Mouse (Mus musculus) stomach, embryonic 16.5 days (tissue): ENCODE measurements at regions not wholly inside any gene's neighbourhood (a gene's known extent, or its start where the extent isn't known, plus 50 kb on each side); places are given as distances from the start of the nearest gene placed in this dataset.

ENCODE experiments used
- ATAC-seq: fragments of 200-750 bp; cut with Nextera tagmentation; 2 replicates; pipeline ENCODE4 v1.8.0; 2017; ENCODE audit warnings: moderate number of reproducible peaks, moderate TSS enrichment; ENCODE audit not compliant: insufficient read depth, low FRiP score
- H3K27ac ChIP-seq: fragments of 300-500 bp; sonication (generic); 2 replicates; pipeline ENCODE4 v1.5.1; 2014; ENCODE audit warnings: low read length
- H3K27me3 ChIP-seq: fragments of 300-500 bp; sonication (generic); 2 replicates; pipeline ENCODE4 v1.6.1; 2014; ENCODE audit warnings: low read length, control low read depth, mixed read lengths; ENCODE audit not compliant: control insufficient read depth, insufficient read depth
- H3K36me3 ChIP-seq: fragments of 300-500 bp; sonication (generic); 2 replicates; pipeline ENCODE4 v1.6.1; 2014; ENCODE audit warnings: low read length; ENCODE audit not compliant: control insufficient read depth, insufficient read depth
- H3K4me1 ChIP-seq: fragments of 300-500 bp; sonication (generic); 2 replicates; pipeline ENCODE4 v1.6.1; 2014; ENCODE audit warnings: low read length, control low read depth, mixed read lengths; ENCODE audit not compliant: control insufficient read depth, insufficient read depth
- H3K4me2 ChIP-seq: fragments of 300-500 bp; sonication (generic); 2 replicates; pipeline ENCODE4 v1.6.1; 2014; ENCODE audit warnings: low read depth, low read length, mixed read lengths
- H3K4me3 ChIP-seq: fragments of 300-500 bp; sonication (generic); replicated peaks from 2 replicates; pipeline ENCODE4 v1.5.1; 2014; ENCODE audit warnings: mild to moderate bottlenecking, low read length
- H3K9ac ChIP-seq: fragments of 300-500 bp; sonication (generic); 2 replicates; pipeline ENCODE4 v1.6.1; 2014; ENCODE audit warnings: low read length
- H3K9me3 ChIP-seq: fragments of 300-500 bp; sonication (generic); replicated peaks from 2 replicates; pipeline ENCODE4 v1.6.1; 2016; ENCODE audit warnings: low read length, control low read depth; ENCODE audit not compliant: control insufficient read depth
- WGBS: fragments of 180-500 bp; shearing (Covaris S2); extraction: QIAGEN DNeasy Blood & Tissue Kit; methylation state at CpG from one replicate; pipeline ENCODE4 v1.1.7; 2014; 5-methylcytosine and 5-hydroxymethylcytosine counted together

GRCm38 (mm10) chr12:112376236-112376635 lies 113.0 kb upstream of the A530016L24Rik start:
- no peak overlapping the region for H3K27ac ChIP-seq
- no peaks in the 10 kb centered on the region for H3K36me3 ChIP-seq
- ATAC-seq = no peak
- H3K9ac ChIP-seq = no peak overlapping the region
- H3K9me3 ChIP-seq = no peaks in the 10 kb centered on the region
- no peak overlapping the region for H3K4me2 ChIP-seq
- no peaks in the 10 kb centered on the region for H3K27me3 ChIP-seq
- WGBS = 72% methylated on average over 5 of the region's 5 CpGs
- no peak overlapping the region for H3K4me3 ChIP-seq
- H3K4me1 ChIP-seq = no peaks in the 10 kb centered on the region

- Histone ChIP-seq H3K9ac (no peak overlapping the region), H3K4me1 (no peaks in the 10 kb centered on the region), H3K36me3 (no peaks in the 10 kb centered on the region), H3K4me3 (no peak overlapping the region), H3K4me2 (no peak overlapping the region), H3K9me3 (no peaks in the 10 kb centered on the region), H3K27me3 (no peaks in the 10 kb centered on the region), H3K27ac (no peak overlapping the region)
- ATAC-seq = no peak
- 75% methylated on average over 8 of the region's 8 CpGs for WGBS
Observed at GRCm38 (mm10) chr12:112376701-112377100, 112.5 kb upstream of the A530016L24Rik start.

GRCm38 (mm10) chr12:112378482-112379243 lies 110.6 kb upstream of the A530016L24Rik start:
- WGBS = 81% methylated on average over 13 of the region's 13 CpGs
- H3K27ac ChIP-seq = no peak overlapping the region
- ATAC-seq = no peak
- no peaks in the 10 kb centered on the region for H3K27me3 ChIP-seq
- no peak overlapping the region for H3K4me3 ChIP-seq
- H3K9ac ChIP-seq = no peak overlapping the region
- H3K9me3 ChIP-seq = no peaks in the 10 kb centered on the region
- no peaks in the 10 kb centered on the region for H3K36me3 ChIP-seq
- no peak overlapping the region for H3K4me2 ChIP-seq
- H3K4me1 ChIP-seq = no peaks in the 10 kb centered on the region

- no peak for ATAC-seq
- H3K9ac ChIP-seq = no peak overlapping the region
- no peaks in the 10 kb centered on the region for H3K36me3 ChIP-seq
- no peak overlapping the region for H3K27ac ChIP-seq
- H3K27me3 ChIP-seq = no peaks in the 10 kb centered on the region
- H3K4me2 ChIP-seq = no peak overlapping the region
- no peak overlapping the region for H3K4me3 ChIP-seq
- WGBS = 66% methylated on average over 9 of the region's 9 CpGs
- no peaks in the 10 kb centered on the region for H3K9me3 ChIP-seq
- H3K4me1 ChIP-seq = no peaks in the 10 kb centered on the region
Observed at GRCm38 (mm10) chr12:112387836-112388235, 101.4 kb upstream of the A530016L24Rik start.

- H3K4me3 ChIP-seq = no peak overlapping the region
Observed at GRCm38 (mm10) chr12:112395909-112396308, 93.3 kb upstream of the A530016L24Rik start.

GRCm38 (mm10) chr12:112403688-112404240 lies 85.5 kb upstream of the A530016L24Rik start:
- WGBS = 78% methylated on average over 11 of the region's 11 CpGs
- Histone ChIP-seq H3K4me2 (no peak overlapping the region), H3K4me1 (no peaks in the 10 kb centered on the region), H3K27me3 (no peaks in the 10 kb centered on the region), H3K27ac (no peak overlapping the region), H3K4me3 (no peak overlapping the region), H3K9me3 (no peaks in the 10 kb centered on the region), H3K9ac (no peak overlapping the region), H3K36me3 (no peaks in the 10 kb centered on the region)
- ATAC-seq = no peak

More at GRCm38 (mm10) chr12:112395909-112396308, 93.3 kb upstream of the A530016L24Rik start:
- H3K4me1 ChIP-seq = no peaks in the 10 kb centered on the region
- WGBS = 75% methylated on average over 13 of the region's 13 CpGs
- no peak for ATAC-seq
- no peaks in the 10 kb centered on the region for H3K27me3 ChIP-seq
- H3K27ac ChIP-seq = no peak overlapping the region
- no peak overlapping the region for H3K9ac ChIP-seq
- no peak overlapping the region for H3K4me2 ChIP-seq
- H3K36me3 ChIP-seq = no peaks in the 10 kb centered on the region
- no peaks in the 10 kb centered on the region for H3K9me3 ChIP-seq

GRCm38 (mm10) chr12:112404338-112404737 lies 84.9 kb upstream of the A530016L24Rik start:
- no peak for ATAC-seq
- WGBS = 86% methylated on average over 12 of the region's 12 CpGs
- Histone ChIP-seq H3K4me1 (no peaks in the 10 kb centered on the region), H3K4me2 (no peak overlapping the region), H3K9ac (no peak overlapping the region), H3K36me3 (no peaks in the 10 kb centered on the region), H3K27ac (no peak overlapping the region), H3K27me3 (no peaks in the 10 kb centered on the region), H3K4me3 (no peak overlapping the region), H3K9me3 (no peaks in the 10 kb centered on the region)

- no peak overlapping the region for H3K27ac ChIP-seq
- H3K9ac ChIP-seq = no peak overlapping the region
- H3K36me3 ChIP-seq = no peaks in the 10 kb centered on the region
- no peaks in the 10 kb centered on the region for H3K9me3 ChIP-seq
- no peaks in the 10 kb centered on the region for H3K27me3 ChIP-seq
- ATAC-seq = no peak
- H3K4me2 ChIP-seq = no peak overlapping the region
- no peaks in the 10 kb centered on the region for H3K4me1 ChIP-seq
- no peak overlapping the region for H3K4me3 ChIP-seq
- WGBS = 53% methylated on average over 12 of the region's 12 CpGs
Observed at GRCm38 (mm10) chr12:112405781-112406213, 83.5 kb upstream of the A530016L24Rik start.

- Histone ChIP-seq H3K9ac (no peak overlapping the region), H3K27ac (no peak overlapping the region), H3K36me3 (no peaks in the 10 kb centered on the region), H3K9me3 (no peaks in the 10 kb centered on the region), H3K4me1 (no peaks in the 10 kb centered on the region), H3K27me3 (no peaks in the 10 kb centered on the region), H3K4me3 (no peak overlapping the region), H3K4me2 (no peak overlapping the region)
- 11% methylated on average over 13 of the region's 13 CpGs for WGBS
- no peak for ATAC-seq
Observed at GRCm38 (mm10) chr12:112411612-112412350, 77.5 kb upstream of the A530016L24Rik start.
